Mouse (Mus musculus) retina, embryonic 14.5 days (tissue): ENCODE results near the gene Wbp2nl.
A peak's percentile ranks its signal among the peaks of the same experiment; 100 is the strongest.
"Not testable (repeated sequence)": the region's sequence is repeated elsewhere in the genome, so short reads cannot be mapped to it uniquely, and the experiment has no call there.

ENCODE experiments used
- DNase-seq: peaks from one replicate; pipeline ENCODE4 v3.0.0-alpha.2; 2015; ENCODE audit warnings: low spot score

Wbp2nl gene

DNA sequence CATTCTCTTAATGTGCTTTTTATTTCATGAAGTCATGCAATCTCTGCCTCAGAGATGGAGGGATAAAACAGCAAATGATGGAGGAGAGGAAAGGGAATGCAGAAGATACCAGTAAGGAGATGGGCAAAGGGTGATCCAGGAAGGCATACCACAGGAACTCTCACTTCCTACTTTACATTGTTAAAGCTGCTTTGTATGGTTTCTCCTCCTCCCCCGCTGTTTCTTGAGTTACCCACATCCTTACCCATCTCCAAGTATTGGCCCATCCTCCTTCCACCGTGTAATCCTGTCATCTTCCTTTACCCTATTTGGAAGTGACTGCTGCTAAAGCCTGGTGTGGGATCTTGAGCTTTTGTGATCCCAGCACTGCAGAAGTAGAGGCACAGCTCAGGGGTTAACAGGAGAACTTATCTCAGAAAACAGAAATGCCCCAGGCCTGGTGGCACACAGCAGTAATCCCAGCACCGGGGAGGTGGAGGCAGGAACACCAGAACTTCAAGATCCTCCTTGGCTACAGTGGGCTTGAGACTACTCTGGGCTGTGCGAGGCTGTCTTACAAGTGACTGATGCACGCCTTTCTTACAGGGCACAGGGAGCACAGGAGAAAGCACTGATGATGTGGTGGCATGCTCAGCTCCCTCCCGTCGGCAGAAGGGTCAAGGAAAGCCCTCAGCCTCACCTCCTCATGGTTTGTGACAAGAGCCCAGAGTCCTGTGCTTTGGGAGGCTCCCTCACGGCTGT is 49.7 kb downstream of the Wbp2nl start:
- no peak for DNase-seq

DNA sequence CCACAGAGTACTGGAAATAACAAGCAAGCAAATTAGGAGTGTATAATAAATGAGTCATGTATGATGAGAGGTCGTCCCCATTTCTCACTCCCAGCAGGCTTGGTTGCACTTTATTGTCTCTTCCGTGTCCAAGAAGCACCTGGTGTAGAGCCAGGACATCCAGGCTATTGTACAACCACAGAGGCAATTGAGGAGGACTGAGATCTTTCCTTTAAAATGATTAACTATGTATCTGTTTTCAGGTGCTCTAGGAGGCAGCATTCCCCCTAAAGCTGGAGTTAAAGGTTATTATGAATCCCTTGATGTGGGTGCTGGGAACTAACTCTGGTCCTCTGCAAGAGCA is 50.2 kb downstream of the Wbp2nl start:
- no peak for DNase-seq

DNA sequence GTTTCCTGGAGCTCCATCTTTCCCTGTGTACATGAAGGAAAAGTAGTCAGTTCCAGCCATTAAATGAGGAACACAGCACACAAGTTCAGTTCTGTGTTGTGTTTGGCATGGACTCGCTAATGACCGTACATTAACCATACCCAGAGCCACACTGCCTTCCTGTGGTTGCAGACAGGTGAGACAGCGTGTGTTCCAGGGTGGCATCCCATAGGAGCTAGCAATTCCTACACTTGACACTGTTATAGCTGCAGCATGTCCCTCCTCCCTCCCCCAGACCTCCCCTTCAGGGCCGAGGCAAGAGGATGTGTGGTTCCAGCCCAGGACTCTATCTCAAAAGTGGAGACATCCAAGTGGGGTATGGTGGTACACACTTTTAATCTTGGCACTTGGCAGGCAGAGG is 51.6 kb downstream of the Wbp2nl start:
- no peak for DNase-seq

DNA sequence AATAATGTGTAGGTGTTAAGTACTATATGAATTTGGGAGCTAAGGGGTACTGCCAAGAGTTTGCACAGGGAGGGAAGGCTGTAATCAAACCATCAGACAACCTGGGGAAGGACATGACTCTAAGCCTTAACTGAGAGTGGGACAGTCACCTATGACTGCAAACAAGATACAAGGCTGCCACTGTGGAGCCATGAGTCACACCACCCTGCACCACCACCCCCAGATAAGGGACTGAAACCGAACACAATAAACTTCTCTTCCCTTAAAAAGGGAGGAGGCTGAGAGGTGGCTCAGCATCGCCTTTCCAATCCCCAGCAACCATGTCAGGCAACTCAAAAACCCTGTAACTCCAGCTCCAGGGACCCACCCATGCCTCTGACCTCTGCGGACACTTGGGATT is 52.7 kb downstream of the Wbp2nl start:
- no peak for DNase-seq

DNA sequence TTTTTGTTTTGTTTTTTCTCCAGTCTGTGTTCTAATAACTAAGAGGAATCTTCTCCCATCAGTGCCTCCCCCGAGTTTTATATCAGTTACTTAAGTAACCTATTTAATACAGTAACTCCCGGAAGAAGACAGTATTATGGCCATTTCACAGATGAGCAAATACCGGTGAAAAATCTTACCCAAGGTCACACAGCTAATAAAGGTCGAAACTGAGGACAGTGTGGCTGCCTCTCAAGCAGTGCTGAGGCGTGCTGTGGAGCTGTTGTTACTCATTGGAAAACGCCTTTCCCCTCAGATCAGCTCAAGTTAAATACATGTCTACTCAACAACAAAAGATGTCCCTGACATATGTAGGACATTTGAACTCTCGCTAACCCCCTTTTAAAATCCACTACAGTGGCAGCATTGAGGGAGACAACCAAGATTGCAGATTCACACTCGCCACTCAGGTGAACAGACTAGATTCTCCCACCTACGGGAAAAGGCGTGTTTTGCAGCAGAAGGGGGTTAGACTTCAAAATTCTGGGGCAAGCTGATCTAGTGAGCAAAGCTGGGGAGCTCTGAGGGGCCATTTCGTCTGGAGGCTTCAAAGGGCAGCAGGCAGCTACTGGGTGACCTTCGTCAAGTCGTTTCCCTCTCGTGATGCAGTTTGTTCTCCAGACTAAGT is 54.5 kb downstream of the Wbp2nl start:
- DNase-seq: no peak

DNA sequence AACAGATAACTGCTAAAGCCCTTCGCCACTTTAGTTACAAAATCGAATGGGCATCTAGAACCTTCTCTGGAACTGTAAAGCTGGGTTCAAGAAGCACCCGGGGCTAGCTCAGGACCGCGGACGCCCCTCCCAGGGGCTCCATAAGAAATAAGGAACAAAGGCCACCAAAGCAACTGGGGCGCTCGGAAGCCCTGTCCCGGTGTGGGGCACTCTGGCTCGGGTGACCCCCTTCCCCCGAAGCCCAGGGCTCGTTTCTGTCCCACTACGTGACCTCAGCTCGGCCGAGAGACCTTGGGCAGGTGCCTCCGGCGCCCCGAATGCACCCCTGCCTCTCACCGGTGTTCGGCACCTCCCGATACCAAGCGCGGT is 55.0 kb downstream of the Wbp2nl start:
- DNase-seq: no peak

DNA sequence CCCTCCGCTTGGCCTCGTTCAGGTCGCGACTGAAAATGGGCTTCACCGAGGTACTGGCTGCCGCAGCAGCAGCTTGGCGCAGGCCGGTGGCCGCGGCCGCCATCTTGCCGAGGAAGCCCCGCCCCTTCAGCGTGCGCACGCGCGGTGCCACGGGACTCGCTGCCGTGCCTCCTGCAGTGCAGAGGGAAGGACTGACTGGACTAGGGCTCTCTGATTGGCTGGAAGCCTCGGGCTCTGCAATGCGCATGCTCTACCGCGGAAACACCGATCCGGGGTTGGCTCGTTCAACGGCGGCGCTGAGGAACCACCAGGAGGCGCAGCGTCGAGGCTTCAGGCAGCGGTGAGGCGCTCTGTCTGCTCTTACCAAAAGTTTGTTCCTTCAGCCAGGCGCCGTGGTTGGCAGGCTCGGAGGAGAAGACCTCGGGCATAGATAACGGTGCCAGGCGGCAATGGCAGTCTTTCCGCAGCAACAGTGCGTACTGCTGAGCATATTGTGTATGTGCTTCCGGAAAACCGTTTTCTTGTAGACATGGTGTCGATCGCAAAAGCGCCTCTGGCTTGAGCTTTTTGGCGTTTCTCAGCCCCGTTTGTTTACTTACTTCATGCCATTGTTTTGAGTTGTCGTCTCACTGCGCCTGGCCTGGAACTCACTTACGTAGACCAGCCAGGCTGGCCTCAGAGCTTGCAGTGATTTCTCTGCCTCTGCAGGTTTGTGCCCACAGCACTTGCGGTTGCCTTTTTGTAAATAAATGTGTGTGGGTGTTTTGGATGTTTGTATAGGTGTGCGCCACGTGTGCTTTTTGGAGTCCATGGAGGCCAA is 55.6 kb downstream of the Wbp2nl start, which contains the start of gene Ndufa6:
Gene Ndufa6, minus strand, starts transcription at position 197 of the 820 bp plus-strand sequence.
- DNase-seq: peak; percentile 99

DNA sequence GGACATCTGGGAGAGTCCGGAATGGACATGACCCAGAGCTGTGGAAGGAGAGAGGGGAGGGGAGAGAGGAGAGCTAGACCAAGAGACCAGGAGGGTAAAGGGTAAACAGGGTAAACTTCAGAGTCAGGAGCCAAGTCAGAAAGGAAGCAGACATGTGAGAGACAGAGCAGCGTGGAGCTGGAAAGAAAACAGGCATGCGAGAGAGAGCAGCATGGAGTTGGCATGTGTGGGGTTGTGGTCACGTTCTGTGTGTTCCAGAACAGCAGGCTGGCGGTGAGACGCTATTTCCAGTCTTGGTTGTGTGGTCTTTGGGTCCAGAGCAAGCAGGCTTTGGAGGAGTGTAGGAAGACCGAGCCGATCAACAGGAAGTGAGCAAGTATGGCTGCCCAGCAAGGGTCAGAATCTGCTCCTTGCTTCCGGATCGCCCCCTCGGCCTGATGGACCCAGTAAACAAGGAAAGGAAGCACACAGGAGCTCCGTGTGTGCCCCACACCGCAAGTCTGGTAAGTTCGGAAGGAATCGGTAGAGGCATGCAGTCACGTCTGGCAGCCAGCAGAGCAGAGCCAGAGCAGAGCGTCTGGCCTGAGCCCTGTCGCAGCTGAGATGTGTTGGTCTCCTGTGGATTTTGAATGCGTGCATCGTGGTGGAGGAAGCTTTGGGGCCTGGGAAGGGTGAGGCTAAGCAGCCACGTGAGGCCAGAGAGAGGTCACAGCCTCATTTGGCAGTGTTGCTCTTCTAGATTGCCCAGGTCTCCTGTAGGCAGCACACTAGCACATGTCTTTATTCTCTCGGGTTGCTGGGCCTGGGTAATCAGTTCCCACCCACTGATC is 59.9 kb downstream of the Wbp2nl start:
- DNase-seq: no peak

DNA sequence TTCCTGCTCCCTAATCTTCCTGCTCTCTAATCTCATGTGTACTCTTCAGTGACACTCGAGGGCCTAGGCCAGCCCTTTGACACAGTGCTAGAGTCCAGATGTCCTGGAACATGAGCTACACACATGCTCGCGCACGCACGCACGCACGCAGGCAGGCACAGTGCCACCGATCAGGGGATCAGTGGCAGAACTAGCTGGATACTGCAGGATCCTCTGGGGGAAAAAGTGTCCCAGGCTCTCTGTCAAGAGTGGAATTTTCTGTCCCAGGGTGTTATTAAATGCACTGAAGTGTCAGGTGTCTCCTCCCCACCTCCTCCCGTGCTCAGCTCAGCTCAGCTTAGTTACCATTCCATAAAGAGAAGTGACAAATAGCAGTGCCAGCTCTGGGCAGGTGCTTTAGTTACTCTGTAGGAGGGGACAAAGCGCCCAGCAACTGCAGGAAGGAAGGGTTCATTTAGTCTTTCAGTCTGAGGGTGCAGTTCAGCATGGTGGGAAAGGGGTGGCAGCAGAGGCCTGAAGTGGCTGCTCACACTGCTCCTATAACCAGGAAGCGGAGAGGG is 62.8 kb downstream of the Wbp2nl start:
- no peak for DNase-seq

DNA sequence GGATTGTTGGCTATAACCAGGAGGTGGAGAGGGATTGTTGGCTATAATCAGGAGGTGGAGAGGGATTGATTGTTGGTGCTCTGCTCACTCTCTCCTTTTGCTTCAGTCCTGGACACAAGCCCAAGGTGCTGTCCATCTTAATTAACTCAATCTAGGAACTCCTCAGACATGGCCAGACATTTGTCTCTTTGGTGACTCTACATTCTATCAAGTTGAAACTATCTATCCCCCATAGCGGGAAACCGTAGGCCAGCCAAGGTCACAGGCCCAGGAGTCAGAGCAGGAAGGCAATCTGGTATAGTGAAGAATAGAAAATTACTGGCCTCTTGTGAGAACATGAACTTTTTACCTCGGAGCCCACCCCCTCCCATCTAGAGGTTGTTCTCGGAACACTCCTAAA is 63.5 kb downstream of the Wbp2nl start:
- DNase-seq: no peak

DNA sequence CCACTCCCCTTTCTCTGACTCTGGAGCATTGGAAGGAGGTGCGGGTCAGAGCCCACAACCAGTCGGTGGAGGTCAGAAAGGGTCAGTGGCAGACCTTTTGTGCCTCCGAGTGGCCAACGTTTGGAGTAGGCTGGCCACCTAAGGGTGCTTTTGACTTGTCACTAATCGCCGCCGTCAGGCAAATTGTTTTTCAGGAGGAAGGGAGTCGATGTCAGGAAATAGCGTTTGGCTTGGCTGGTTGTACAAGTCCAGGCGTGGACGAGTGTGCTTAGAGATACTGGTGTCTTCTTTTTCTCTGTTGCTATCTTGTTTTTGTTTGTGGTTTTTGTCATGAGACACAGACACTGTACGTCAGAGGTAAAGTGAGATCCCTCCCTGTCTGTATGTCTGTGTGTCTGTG is 65.0 kb downstream of the Wbp2nl start:
- DNase-seq: not testable (repeated sequence)
